Mouse (Mus musculus): ENCODE measurements around the gene Klb. TPM values are rescaled to one million over a fixed set of nuclear protein-coding genes. Genes with fewer than 3 reads are reported as not detected.

The Klb gene
- polyA plus RNA-seq, 1 experiment from 2014 or later = 0.13 TPM

- peaks cover 41% of the 10 kb centered on the region for H3K36me3 ChIP-seq (replicated peaks)
- WGBS = 92% methylated on average over 5 of the region's 5 CpGs
Observed at GRCm38 (mm10) chr5:65425251-65425650, 77.1 kb downstream of the Klb start.

GRCm38 (mm10) chr5:65428321-65428720 lies 80.2 kb downstream of the Klb start:
- ATAC-seq (replicated peaks) = no peak
- peaks cover 7% of the 10 kb centered on the region for H3K4me1 ChIP-seq

More at GRCm38 (mm10) chr5:65425251-65425650, 77.1 kb downstream of the Klb start:
- Histone ChIP-seq H3K27ac (no peak overlapping the region), H3K27me3 (replicated peaks) (no peaks in the 10 kb centered on the region), H3K4me1 (0 out of 2 replicates have a peak, but pooled peaks cover 4% of the 10 kb centered on the region), H3K4me2 (no peak overlapping the region), H3K9ac (no peak overlapping the region), H3K9me3 (no peaks in the 10 kb centered on the region), H3K4me3 (no peak overlapping the region)
- ATAC-seq (replicated peaks) = no peak

GRCm38 (mm10) chr5:65429441-65429840 lies 81.3 kb downstream of the Klb start:
- no peaks in the 10 kb centered on the region for H3K9me3 ChIP-seq
- peaks cover 18% of the 10 kb centered on the region for H3K4me1 ChIP-seq
- no peak overlapping the region for H3K27ac ChIP-seq
- H3K36me3 ChIP-seq (replicated peaks) = peaks cover 4% of the 10 kb centered on the region; the same call in 1 of the 2 replicates
- H3K4me3 ChIP-seq = no peak overlapping the region
- H3K27me3 ChIP-seq (replicated peaks) = no peaks in the 10 kb centered on the region
- no peak overlapping the region for H3K9ac ChIP-seq
- 92% methylated on average over 5 of the region's 5 CpGs for WGBS
- ATAC-seq (replicated peaks) = no peak
- H3K4me2 ChIP-seq = no peak overlapping the region

More at GRCm38 (mm10) chr5:65428321-65428720, 80.2 kb downstream of the Klb start:
- no peaks in the 10 kb centered on the region for H3K27me3 ChIP-seq (replicated peaks)
- 22% methylated on average over 4 of the region's 4 CpGs for WGBS
- no peak overlapping the region for H3K4me3 ChIP-seq
- no peak overlapping the region for H3K4me2 ChIP-seq
- no peak overlapping the region for H3K9ac ChIP-seq
- H3K36me3 ChIP-seq (replicated peaks) = peaks cover 14% of the 10 kb centered on the region; the same call in 1 of the 2 replicates
- H3K9me3 ChIP-seq = no peaks in the 10 kb centered on the region
- no peak overlapping the region for H3K27ac ChIP-seq

Other genes with a start within 250 kb of the Klb start
- gene Klhl5, start 240.8 kb upstream of the Klb start, polyA plus RNA-seq (2015; fragmentation: Nextera tagmentation; extraction: Ambion mirVana) = 51.9 and 53.0 TPM in 2 replicates
- gene Wdr19, start 148.6 kb upstream of the Klb start, polyA plus RNA-seq (2015; fragmentation: Nextera tagmentation; extraction: Ambion mirVana) = 12.7 and 15.2 TPM in 2 replicates
- gene Rfc1, start 12.6 kb upstream of the Klb start, polyA plus RNA-seq (2015; fragmentation: Nextera tagmentation; extraction: Ambion mirVana) = 25.9 and 27.1 TPM in 2 replicates
- 541 and 561 TPM in 2 replicates for gene Rpl9, start 43.1 kb downstream of the Klb start, polyA plus RNA-seq (2015; fragmentation: Nextera tagmentation; extraction: Ambion mirVana)
- 62.5 and 67.8 TPM in 2 replicates for gene Lias, start 43.2 kb downstream of the Klb start, polyA plus RNA-seq (2015; fragmentation: Nextera tagmentation; extraction: Ambion mirVana)
- gene Ugdh, start 87.6 kb downstream of the Klb start, polyA plus RNA-seq (2015; fragmentation: Nextera tagmentation; extraction: Ambion mirVana) = 41.1 and 45.6 TPM in 2 replicates
- gene Gm43552, start 144.5 kb downstream of the Klb start, polyA plus RNA-seq (2015; fragmentation: Nextera tagmentation; extraction: Ambion mirVana) = 1.1 TPM in 1 of 2 replicates, not detected in the other
- gene Smim14, start 188.9 kb downstream of the Klb start, polyA plus RNA-seq (2015; fragmentation: Nextera tagmentation; extraction: Ambion mirVana) = 174 and 193 TPM in 2 replicates
- gene Ube2k, start 188.9 kb downstream of the Klb start, polyA plus RNA-seq (2015; fragmentation: Nextera tagmentation; extraction: Ambion mirVana) = 190 and 191 TPM in 2 replicates